Mouse (Mus musculus) kidney, adult 8-10 months (tissue): ENCODE measurements around the gene Ddb1.

ENCODE experiments used
- DNase-seq, 2 experiments: peaks; one replicate each; pipeline ENCODE4 v3.0.0; 2022

Ddb1 gene

GRCm38 (mm10) chr19:10662665-10663064 is 57.5 kb downstream of the Ddb1 start:
- DNase-seq = no peak

GRCm38 (mm10) chr19:10665093-10665492 is 60.0 kb downstream of the Ddb1 start:
- no peak for DNase-seq

GRCm38 (mm10) chr19:10665499-10665898 is 60.4 kb downstream of the Ddb1 start:
- peak; percentile 37 to 68 for DNase-seq

GRCm38 (mm10) chr19:10671319-10671718 is 66.2 kb downstream of the Ddb1 start:
- DNase-seq = no peak

- DNase-seq = no peak
These were observed 66.8 kb downstream of the Ddb1 start for GRCm38 (mm10) chr19:10671854-10672417.

GRCm38 (mm10) chr19:10673275-10673674 is 68.1 kb downstream of the Ddb1 start:
- no peak for DNase-seq

- no peak for DNase-seq
These were observed 71.5 kb downstream of the Ddb1 start for GRCm38 (mm10) chr19:10676656-10677055.

GRCm38 (mm10) chr19:10677915-10678771 is 73.0 kb downstream of the Ddb1 start, which contains the start of gene Pga5:
Gene Pga5, minus strand, starts transcription at chr19:10678071.
- peak; percentile 75 to 90 for DNase-seq

GRCm38 (mm10) chr19:10678772-10679067 is 73.6 kb downstream of the Ddb1 start:
- no peak for DNase-seq
